Mouse (Mus musculus) thymus, adult 2 months (tissue): ENCODE data around the gene Slc2a13.

Experiments used
- CTCF ChIP-seq: fragments of 200-500 bp; IDR thresholded peaks from 2 replicates; pipeline ENCODE4 v1.5.1; 2012; ENCODE audit warnings: mild to moderate bottlenecking, control low read depth, low read length, moderate library complexity, borderline replicate concordance; ENCODE audit not compliant: control insufficient read depth, poor library complexity, insufficient read depth; ENCODE audit errors: extremely low read depth
- POLR2A ChIP-seq: fragments of 200-500 bp; IDR thresholded peaks from 2 replicates; pipeline ENCODE4 v1.6.1; 2012; ENCODE audit warnings: mild to moderate bottlenecking, low read length, control low read depth, moderate library complexity; ENCODE audit not compliant: control insufficient read depth, poor library complexity, insufficient read depth; ENCODE audit errors: extremely low read depth

GRCm38 (mm10) chr15:91463026-91463661, 109.9 kb downstream of the Slc2a13 start:
- TF ChIP-seq POLR2A: no peak
- TF ChIP-seq CTCF: no peak
